Mouse (Mus musculus): ENCODE measurements at regions not wholly inside any gene's neighbourhood (a gene's known extent, or its start where the extent isn't known, plus 50 kb on each side); places are given as distances from the start of the nearest gene placed in this dataset. TPM values are rescaled to one million over a fixed set of nuclear protein-coding genes. Genes with fewer than 3 reads are reported as not detected.

Small RNA genes lying in the stretch of these regions (microRNA-seq; reads per million reads assigned to microRNA genes)
- gene Gm44358 = not detected

Measured in gastrocnemius, adult 18-20 months (tissue).